Mouse (Mus musculus) retina, postnatal 1 day (tissue): ENCODE measurements at regions not wholly inside any gene's neighbourhood (a gene's known extent, or its start where the extent isn't known, plus 50 kb on each side); places are given as distances from the start of the nearest gene placed in this dataset.
"Not testable (repeated sequence)": the region's sequence is repeated elsewhere in the genome, so short reads cannot be mapped to it uniquely, and the experiment has no call there.

Experiments
- DNase-seq: peaks from one replicate; pipeline ENCODE4 v3.0.0-alpha.2; 2012

DNA sequence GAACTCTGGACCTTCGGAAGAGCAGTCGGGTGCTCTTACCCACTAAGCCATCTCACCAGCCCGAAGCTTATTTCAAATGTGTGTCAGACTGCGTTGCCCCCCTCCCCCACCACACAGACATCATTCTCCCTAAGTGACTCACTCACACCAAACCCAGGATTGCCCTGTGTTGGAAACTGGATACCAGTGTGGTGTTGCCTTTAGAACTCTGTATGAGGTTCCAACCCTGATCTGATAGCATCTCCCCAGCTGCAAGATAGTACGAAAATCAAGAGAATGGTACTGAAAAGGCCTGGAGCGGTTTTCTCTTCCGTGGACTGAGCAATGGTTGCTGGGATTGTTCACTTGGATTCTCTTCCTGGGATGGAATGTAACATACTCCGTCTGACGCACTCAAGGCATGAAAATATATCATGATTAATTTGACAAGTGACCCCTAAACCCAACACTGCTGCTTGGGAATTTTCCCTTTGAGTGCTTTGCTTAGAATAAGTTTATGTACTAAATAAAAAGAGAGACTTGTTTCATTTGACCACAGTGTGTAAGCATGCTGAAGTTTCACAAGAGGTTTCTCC is 63.0 kb downstream of the Hand2 start:
- no peak for DNase-seq

DNA sequence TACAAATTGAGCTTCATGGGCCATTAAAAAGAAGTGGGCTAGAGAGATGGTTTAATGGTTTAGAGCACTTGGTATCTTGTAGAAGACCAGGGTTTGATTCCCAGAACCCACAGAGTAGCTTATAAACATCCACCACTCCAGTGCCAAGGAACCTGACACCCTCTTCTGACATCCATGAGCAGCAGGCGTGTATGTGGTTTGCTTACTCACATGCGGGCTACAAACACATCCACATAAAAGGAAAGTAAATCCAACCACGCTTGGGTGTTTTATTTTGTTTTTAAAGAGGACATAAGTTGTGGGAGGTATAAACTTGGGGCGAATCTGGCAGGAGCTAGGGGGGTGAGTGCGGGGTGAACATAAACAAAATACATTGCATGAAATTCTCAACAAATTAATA is 66.8 kb downstream of the Hand2 start:
- DNase-seq, result no peak

DNA sequence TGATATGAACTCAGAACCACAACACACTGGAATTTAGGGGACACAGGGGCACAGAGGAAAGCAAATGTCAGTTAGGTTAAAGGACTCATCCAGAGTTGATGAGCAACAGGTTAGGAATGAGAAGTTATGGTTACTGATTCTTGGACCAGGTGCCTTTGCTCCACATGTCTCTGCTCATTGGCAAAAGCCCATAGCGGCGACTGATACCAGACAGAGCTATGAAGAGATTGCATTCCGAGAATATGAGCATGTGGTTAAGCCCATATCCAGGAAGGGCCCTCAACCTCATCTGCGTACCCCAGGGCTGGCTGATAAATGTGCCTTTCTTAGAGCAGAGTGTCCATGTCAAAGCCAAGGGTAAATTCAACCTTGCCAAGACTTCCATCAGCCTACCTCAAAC is 67.1 kb upstream of the Scrg1 start:
- DNase-seq, result no peak

DNA sequence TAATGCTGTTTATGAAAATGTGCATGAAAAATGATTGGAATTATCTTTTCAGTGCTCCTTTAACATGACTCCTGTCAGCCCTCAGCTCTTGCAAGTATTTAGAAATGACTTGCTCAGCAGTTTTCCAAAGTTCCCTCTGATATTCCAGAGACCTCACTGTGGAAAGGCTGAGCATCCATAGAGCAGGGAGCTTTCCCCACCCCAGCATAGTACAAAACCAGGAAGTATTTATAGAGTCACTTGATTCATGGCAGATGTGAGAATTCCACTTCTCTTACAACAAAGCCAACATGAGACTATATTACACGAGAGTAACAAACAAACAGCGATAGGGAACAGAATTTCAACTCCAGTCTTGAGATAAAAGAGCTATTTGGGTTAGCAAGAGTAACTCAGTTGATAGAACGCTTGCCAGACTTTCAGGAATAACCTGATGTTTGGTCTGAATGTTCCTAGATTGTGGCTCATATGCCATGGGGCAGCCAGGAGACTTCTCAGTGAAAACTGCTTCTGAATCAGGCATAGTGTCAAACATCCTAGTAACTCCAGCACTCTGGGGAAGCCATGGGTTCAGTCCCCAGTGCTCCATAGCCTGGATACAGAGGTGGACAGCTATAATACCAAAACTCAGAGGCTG is 57.6 kb upstream of the Scrg1 start:
- no peak for DNase-seq

DNA sequence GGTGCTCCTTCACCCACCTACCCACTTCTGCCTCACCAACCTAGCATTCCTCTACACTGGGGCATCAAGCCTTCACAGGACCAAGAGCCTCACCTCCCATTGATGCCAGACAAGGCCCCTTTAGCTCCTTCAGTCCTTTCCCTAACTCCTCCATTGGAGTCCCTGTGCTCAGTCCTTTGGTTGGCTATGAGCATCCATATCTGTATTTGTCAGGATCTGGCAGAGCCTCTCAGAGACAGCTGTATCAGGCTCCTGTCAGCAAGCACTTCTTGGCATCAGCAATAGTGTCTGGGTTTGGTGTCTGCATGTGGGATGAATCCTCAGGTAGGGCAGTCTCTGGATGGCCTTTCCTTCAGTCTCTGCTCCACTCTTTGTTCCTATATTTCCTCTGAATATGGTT is 55.6 kb upstream of the Scrg1 start:
- DNase-seq, result not testable (repeated sequence)

DNA sequence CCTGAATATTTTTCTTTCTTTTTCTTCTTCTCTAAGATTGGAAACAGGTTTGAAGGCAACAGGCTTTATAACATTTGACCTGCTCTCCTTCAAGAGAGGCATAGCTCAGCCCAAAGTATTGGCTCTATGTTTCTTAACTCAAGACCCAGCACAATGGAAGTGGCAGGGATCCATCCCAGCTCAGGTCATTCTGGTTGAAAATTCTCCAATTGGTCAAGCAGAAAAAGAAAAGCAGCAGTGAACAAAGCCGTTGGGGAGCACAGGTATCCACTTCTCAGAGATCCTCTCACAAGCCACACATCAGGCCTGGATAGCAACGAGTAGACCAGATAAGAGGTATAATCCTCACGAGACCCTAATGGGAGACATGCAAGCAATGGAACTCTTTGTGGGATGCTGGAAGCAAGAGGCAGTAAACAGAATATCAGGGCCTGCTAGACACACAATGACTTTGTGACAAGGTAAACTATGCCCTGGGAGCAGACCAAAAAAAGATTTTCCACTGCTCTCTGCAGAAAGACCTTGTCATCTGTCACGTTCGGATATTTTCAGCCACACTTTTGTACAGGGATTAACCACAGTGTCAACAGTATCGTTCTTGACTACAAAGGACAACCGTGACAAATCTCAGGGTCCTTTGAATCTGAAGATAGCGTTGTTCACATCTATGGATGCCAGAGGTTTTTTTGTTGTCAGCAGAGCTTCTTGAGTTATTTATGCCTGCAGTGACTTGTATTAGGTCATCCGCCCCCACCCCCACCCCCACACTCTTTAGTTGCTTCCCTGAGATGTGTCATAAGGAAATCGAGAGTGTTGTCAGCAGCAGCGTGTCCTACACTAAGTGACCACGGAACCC is 54.7 kb upstream of the Scrg1 start:
- DNase-seq, result no peak

DNA sequence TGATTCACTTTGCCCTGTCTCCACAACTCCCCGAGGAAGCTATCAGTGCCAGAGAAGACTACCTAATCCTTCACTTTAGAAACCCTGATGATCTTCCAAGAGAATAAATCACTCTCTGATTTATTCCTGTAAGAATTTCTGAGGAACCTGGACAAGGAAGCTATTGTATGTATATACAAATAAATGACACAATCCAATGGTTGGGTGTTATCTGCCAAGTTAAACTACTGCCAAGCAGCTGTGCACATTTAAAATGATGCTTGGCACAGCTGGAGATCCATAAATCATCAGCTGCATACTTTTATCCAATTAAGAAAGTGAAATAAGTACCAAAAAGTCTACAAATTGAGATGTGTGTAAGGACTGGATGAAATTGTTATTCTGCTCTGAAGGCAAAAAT is 54.1 kb upstream of the Scrg1 start:
- DNase-seq, result no peak

DNA sequence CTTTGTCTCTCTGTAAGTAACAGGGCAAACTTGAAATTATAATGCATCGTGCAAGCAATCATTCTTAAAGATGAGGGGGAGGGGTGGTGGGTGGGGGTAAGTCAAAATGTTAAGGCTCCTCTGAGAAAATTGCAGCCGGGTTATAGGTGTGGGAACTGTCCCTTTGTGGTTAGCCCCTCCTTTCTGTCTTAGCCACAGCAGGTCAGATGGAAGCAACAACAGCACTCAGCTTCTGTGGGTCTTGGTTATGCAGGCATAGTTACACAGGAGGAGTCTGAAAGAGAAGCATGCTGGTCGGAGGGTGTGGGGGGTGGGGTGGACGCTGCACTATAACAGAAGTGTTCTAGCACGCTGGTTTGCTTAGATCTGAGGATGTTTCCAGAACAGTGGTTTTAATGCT is 53.5 kb upstream of the Scrg1 start:
- no peak for DNase-seq

DNA sequence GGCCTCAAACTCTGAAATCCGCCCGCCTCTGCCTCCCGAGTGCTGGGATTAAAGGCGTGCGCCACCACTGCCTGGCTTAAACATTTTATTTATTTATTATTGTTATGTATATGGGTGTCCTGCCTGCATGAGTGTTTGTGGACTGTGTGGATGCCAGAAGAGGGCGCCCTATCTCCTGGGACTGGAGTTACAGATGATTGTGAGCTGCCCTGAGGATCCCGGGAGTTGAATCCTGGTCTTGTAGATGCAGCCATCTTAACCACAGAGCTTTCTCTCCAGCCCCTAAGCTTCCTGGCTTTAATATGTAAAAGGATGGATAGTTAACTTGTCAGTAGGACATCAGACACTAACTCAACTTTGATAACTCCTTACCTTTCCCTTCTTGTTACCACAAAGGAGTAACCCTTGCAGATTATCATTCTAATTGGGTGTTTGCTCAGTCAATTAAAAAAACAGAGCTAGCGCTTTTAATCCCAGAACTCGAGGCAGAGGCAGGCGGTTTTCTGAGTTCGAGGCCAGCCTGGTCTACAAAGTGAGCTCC is 52.0 kb upstream of the Scrg1 start:
- peak; percentile 23 for DNase-seq

DNA sequence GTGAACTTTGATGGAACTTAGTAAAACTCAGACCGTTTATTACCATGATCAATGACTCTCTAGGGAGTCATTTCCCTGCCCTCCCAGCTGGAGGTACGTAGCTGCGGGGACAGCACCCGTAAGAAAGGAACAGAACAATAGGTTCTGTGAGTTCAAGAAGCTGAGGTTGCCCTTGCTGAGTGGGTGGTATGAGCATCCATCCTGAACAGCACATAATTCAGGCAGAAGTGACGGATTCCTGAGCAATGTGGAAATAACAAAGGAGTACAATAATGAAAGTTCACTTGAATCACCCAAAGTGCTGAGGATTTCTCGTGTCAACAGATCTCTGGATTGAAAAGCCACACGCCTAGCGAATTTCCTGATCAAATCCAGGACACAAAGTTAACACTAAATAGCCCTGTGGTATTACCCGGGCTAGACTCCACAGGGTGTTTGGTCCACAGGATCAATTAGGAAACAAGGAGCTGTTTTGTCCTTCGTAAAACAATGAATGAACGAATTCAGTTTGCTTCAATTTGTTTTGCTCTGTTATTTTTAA is 50.4 kb upstream of the Scrg1 start:
- peak; percentile 44 for DNase-seq
